Mouse (Mus musculus): Measurements from ENCODE around the gene Gm14393. TPM values are rescaled to one million over a fixed set of nuclear protein-coding genes. Genes with fewer than 3 reads are reported as not detected.
"Not testable (repeated sequence)": the region's sequence is repeated elsewhere in the genome, so short reads cannot be mapped to it uniquely, and the experiment has no call there.

Gm14393 gene
- 9.0 and 11.2 TPM in 2 replicates for polyA plus RNA-seq (2011; ENCODE audit: insufficient read depth, insufficient read length, low read depth, missing spikeins)

DNA sequence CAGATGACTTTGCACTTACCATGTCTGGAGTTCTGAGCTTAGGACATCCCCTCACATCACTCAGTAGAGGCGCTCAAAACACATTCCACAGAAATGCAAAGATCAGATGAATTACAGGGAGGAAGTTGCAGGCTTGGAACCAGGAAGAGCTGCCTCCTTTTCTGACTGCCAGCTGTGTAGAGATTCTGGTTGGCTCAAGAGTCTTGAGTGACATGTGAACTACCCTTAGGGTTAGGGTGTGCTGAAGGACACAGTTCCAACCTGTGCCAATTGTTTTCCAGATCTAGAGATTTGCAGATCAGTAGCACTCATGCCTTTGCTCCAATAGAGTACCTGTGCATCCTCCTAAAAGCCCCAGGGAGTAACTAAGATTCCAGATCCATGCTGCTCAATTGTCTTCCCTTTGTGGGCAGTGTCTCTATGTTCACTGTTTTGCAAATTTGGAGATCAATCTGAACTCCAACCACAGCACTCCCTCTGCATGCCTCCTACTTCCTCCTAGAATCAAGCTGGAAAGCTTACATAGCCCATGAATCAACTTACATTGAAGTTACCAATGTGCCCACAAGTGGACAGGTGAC lies at the start of gene Gm14393:
Gene Gm14393, minus strand, starts transcription at position 101 of the 581 bp plus-strand sequence.
- Histone ChIP-seq H3K9ac (ENCODE audit: low read depth, poor library complexity, severe bottlenecking) (peak within 1 kb of the TSS; percentile 79), H3K4me3 (ENCODE audit: low read depth, low read length) (peak within 1 kb of the TSS; percentile 74)
- H3K9me3 ChIP-seq (replicated peaks; ENCODE audit: control insufficient read depth, insufficient read depth, low read length, poor library complexity, severe bottlenecking), result not testable (repeated sequence)

DNA sequence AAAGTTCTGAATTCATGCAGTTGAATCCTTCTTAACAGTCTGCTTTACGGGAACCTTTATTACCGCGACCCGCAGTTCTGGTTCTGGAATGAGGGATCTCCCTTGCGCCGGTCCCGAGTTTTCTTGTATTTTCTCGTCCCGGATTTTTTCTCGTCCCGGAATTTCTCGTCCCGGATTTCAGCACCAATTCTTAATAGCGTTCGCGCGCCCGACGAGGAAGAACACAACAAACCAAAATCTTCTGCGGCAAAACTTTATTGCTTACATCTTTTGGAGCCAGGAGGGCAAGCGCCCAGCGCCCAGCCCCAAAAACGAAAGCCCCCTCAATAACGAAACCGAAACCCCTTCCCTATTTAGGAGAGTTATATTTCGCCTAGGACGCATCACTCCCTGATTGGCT lies 23.3 kb downstream of the Gm14393 start:
- H3K27ac ChIP-seq (ENCODE audit: insufficient read depth, low read length); H3K4me1 ChIP-seq (ENCODE audit: control insufficient read depth, insufficient read depth, low read length); H3K36me3 ChIP-seq (ENCODE audit: control insufficient read depth, insufficient read depth, low read length, poor library complexity, severe bottlenecking); H3K4me3 ChIP-seq (ENCODE audit: low read depth, low read length); H3K9me3 ChIP-seq (replicated peaks; ENCODE audit: control insufficient read depth, insufficient read depth, low read length, poor library complexity, severe bottlenecking); H3K27me3 ChIP-seq (ENCODE audit: control insufficient read depth, insufficient read depth, low read length, poor library complexity, severe bottlenecking); H3K9ac ChIP-seq (ENCODE audit: low read depth, poor library complexity, severe bottlenecking): not testable (repeated sequence)

More for the DNA sequence above, at the start of gene Gm14393:
- not testable (repeated sequence) for H3K36me3 ChIP-seq (ENCODE audit: control insufficient read depth, insufficient read depth, low read length, poor library complexity, severe bottlenecking); H3K27me3 ChIP-seq (ENCODE audit: control insufficient read depth, insufficient read depth, low read length, poor library complexity, severe bottlenecking); H3K4me1 ChIP-seq (ENCODE audit: control insufficient read depth, insufficient read depth, low read length)
- H3K27ac ChIP-seq (ENCODE audit: insufficient read depth, low read length), result peak within 1 kb of the TSS; percentile 80

Other genes with a start within 250 kb of the Gm14393 start
- gene Gm14444, start 57.5 kb downstream of the Gm14393 start, polyA plus RNA-seq (2011; ENCODE audit: insufficient read depth, insufficient read length, low read depth, missing spikeins), result 11.3 and 13.8 TPM in 2 replicates
- 43.8 and 57.4 TPM in 2 replicates for gene Gm14399, start 74.2 kb upstream of the Gm14393 start, polyA plus RNA-seq (2011; ENCODE audit: insufficient read depth, insufficient read length, low read depth, missing spikeins)
- 8.1 and 9.3 TPM in 2 replicates for gene Gm14443, start 108.1 kb upstream of the Gm14393 start, polyA plus RNA-seq (2011; ENCODE audit: insufficient read depth, insufficient read length, low read depth, missing spikeins)
- 29.2 and 33.9 TPM in 2 replicates for gene Gm14391, start 139.1 kb upstream of the Gm14393 start, polyA plus RNA-seq (2011; ENCODE audit: insufficient read depth, insufficient read length, low read depth, missing spikeins)
- gene Gm14440, start 207.3 kb upstream of the Gm14393 start, polyA plus RNA-seq (2011; ENCODE audit: insufficient read depth, insufficient read length, low read depth, missing spikeins), result 6.8 and 8.8 TPM in 2 replicates